Mouse (Mus musculus) kidney, postnatal 14 days (tissue): ENCODE measurements at regions not wholly inside any gene's neighbourhood (a gene's known extent, or its start where the extent isn't known, plus 50 kb on each side); places are given as distances from the start of the nearest gene placed in this dataset.

Source experiments
- DNase-seq: peaks from one replicate; pipeline ENCODE4 v3.0.0; 2022; ENCODE audit warnings: mixed read lengths

- DNase-seq = no peak
These were observed 511.5 kb downstream of the Phf3 start for GRCm38 (mm10) chr1:30362072-30362769.

- no peak for DNase-seq
These were observed 553.0 kb downstream of the Phf3 start for GRCm38 (mm10) chr1:30320657-30321262.

GRCm38 (mm10) chr1:30318195-30318594 is 555.5 kb downstream of the Phf3 start:
- DNase-seq = no peak

- no peak for DNase-seq
These were observed 584.6 kb downstream of the Phf3 start for GRCm38 (mm10) chr1:30289073-30289472.

- DNase-seq = no peak
These were observed 611.3 kb downstream of the Phf3 start for GRCm38 (mm10) chr1:30262418-30262817.

DNA sequence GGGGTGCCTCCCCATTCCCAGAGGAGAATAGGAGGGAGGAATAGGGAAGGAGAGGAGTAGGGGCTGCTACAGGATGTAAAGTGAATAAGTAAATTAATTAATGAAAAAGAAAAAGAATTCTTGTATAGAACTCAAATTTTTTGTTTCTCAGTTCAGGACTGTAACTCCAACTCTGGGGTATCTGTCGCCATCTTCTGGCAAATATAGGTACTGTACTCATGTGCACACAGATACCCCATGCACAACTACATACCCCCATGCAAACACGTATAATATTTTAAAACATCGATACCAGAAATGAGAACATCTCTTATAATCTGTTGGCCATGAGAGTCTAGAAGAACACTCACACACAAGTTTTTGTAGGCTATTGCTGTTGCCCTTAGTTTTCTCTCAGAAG is 614.2 kb downstream of the Phf3 start:
- peak; percentile 5 for DNase-seq

- peak; percentile 17 for DNase-seq
These were observed 656.9 kb downstream of the Phf3 start for GRCm38 (mm10) chr1:30216764-30217348.

GRCm38 (mm10) chr1:30204608-30205262 is 669.0 kb downstream of the Phf3 start:
- no peak for DNase-seq

- DNase-seq = no peak
These were observed 697.5 kb downstream of the Phf3 start for GRCm38 (mm10) chr1:30176225-30176624.

DNA sequence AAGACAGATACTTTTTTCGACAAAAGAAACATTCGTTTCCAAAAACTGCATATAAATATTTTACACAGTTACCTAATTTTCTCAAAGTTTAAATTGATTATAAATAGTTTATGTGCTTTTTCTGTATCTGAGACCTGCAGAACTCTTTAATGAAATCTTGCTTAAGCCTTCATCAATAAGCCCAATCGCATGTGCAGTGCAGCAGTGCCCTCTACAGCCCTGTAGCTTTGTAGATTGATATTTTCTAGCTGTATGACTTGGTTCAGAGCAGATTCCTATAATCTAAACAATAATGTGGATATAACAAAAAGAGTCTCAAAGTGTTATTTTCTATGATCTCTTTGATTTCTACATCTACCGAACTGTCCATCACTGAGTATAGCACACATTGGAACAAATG is 728.7 kb downstream of the Phf3 start:
- DNase-seq = peak; percentile 21

DNA sequence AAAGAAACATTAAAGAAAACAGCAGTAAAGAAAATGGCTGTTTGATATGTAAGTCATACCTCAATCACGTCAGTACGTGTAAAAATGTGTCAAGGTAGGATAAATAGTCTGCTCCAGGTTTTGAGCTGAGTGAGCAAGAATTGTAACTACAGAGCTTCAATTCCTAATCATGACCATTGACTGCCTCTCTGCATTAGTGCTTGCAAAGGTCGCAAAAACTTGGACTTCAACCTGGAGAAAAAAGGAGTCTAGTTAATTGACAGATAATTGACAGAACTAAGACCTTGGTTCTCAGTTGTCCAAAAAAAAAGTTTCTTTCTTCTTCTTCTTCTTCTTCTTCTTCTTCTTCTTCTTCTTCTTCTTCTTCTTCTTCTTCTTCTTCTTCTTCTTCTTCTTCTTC is 759.5 kb downstream of the Phf3 start:
- no peak for DNase-seq
